9 mouse cellular contexts compared by ENCODE assay signal in genomic region chr17:45565103-45565502, GRCm38 (mm10). TPM values are rescaled to one million over a fixed set of nuclear protein-coding genes. Genes with fewer than 3 reads are reported as not detected.
DNase-seq lines count a peak whose midpoint lies in the region; ATAC-seq and TF ChIP-seq lines count a peak whose summit lies in the region.
"Had no signal": no experiment of that assay in that cellular context is flagged by ENCODE, and none has a peak within 500 bp of the region (broad histone marks: within the 10 kb centered on the region; RNA-seq: fewer than 3 reads in every experiment).

No protein-coding gene starts in this region.

- H3K9ac ChIP-seq in forebrain, embryonic 12.5 days, result peak overlapping the region; percentile 95
- H3K9ac ChIP-seq in limb, embryonic 15.5 days, result peak overlapping the region; percentile 87

- no peak for ATAC-seq in forebrain, embryonic 12.5 days (ENCODE audit: low FRiP score)
- ATAC-seq in limb, embryonic 15.5 days (ENCODE audit: insufficient number of reproducible peaks, low FRiP score, low TSS enrichment, low read depth), result no peak

- no peak overlapping the region for H3K27ac ChIP-seq in left cerebral cortex, adult 2 months
- 0 out of 2 replicates have a peak overlapping the region, but pooled peaks have one; percentile 92 for H3K27ac ChIP-seq in forebrain, embryonic 12.5 days
- peak overlapping the region; percentile 1; the same call in 1 of the 2 replicates for H3K27ac ChIP-seq in limb, embryonic 15.5 days

- H3K4me2 ChIP-seq in forebrain, embryonic 12.5 days, result peak overlapping the region; percentile 74
- peak overlapping the region; percentile 93 for H3K4me2 ChIP-seq in limb, embryonic 15.5 days

- intact Hi-C loops in left cerebral cortex, adult 2 months (cut with DNase I), result no loop called here
- intact Hi-C loops in gastrocnemius, postnatal 36 days (cut with DNase I), result no loop called here

- peaks cover 44% of the 10 kb centered on the region for H3K4me1 ChIP-seq in forebrain, embryonic 12.5 days
- H3K4me1 ChIP-seq in limb, embryonic 15.5 days, result peaks cover 36% of the 10 kb centered on the region

- H3K27me3 ChIP-seq in forebrain, embryonic 12.5 days, result no peaks in the 10 kb centered on the region
- H3K27me3 ChIP-seq in limb, embryonic 15.5 days, result no peaks in the 10 kb centered on the region
- H3K27me3 ChIP-seq in splenic B cell, adult 2 months (ENCODE audit: control insufficient read depth, insufficient read depth, low read length, poor library complexity, severe bottlenecking), result no peaks in the 10 kb centered on the region

- peak overlapping the region; percentile 94 for H3K4me3 ChIP-seq in left cerebral cortex, adult 2 months
- peak overlapping the region; percentile 83 for H3K4me3 ChIP-seq in forebrain, embryonic 12.5 days (replicated peaks)
- H3K4me3 ChIP-seq in limb, embryonic 15.5 days, result peak overlapping the region; percentile 94

- H3K36me3 ChIP-seq in forebrain, embryonic 12.5 days (replicated peaks), result peaks cover 48% of the 10 kb centered on the region
- H3K36me3 ChIP-seq in limb, embryonic 15.5 days, result peaks cover 45% of the 10 kb centered on the region
- peaks cover 20% of the 10 kb centered on the region for H3K36me3 ChIP-seq in splenic B cell, adult 2 months (ENCODE audit: control insufficient read depth, insufficient read depth, low read length, poor library complexity, severe bottlenecking)

- H3K9me3 ChIP-seq in forebrain, embryonic 12.5 days, result no peaks in the 10 kb centered on the region
- H3K9me3 ChIP-seq in limb, embryonic 15.5 days, result no peaks in the 10 kb centered on the region

- DNase-seq in left cerebral cortex, adult 2 months (ENCODE audit: extremely low spot score in 1 of 2, low spot score in 2 of 2), result no peak
- no peak for DNase-seq in left cerebral cortex, adult 9 months (ENCODE audit: low spot score in 2 of 2)
- peak; percentile 47 for DNase-seq in splenic B cell, adult 2 months (ENCODE audit: low read depth, low spot score)
- DNase-seq in spleen, postnatal 4 days (ENCODE audit: low spot score in 2 of 2), result no peak
- DNase-seq in gastrocnemius, postnatal 36 days, result no peak
- no peak for DNase-seq in kidney, postnatal 4 days
- DNase-seq: layer of hippocampus, adult 9-11 months had no signal

- no peak for TF ChIP-seq CTCF in left cerebral cortex, adult 2 months (IDR thresholded peaks at IDR 0.05)

- WGBS in forebrain, embryonic 12.5 days, result 93% methylated on average over 11 of the region's 11 CpGs
- 90% methylated on average over 11 of the region's 11 CpGs for WGBS in limb, embryonic 15.5 days

RNA-seq across cellular contexts. Expression of gene Slc35b2, which starts 1.4 kb away (rescaled TPM):
- 10 to 100 TPM; 21.5 to 26.3 TPM for total RNA-seq in left cerebral cortex, adult 2 months (2021)
- 91.0 and 91.7 TPM in 2 replicates for polyA plus RNA-seq in forebrain, embryonic 12.5 days (2016; fragmentation: Nextera tagmentation; extraction: Ambion mirVana)
- polyA plus RNA-seq in limb, embryonic 15.5 days (2015; fragmentation: Nextera tagmentation; extraction: Ambion mirVana), result 139 and 142 TPM in 2 replicates
- total RNA-seq in gastrocnemius, postnatal 36 days (2021), result 10 to 100 TPM; 17.3 to 21.4 TPM

RNA-seq across cellular contexts. Expression of gene Hsp90ab1, which starts 8.0 kb away (rescaled TPM):
- total RNA-seq in left cerebral cortex, adult 2 months (2021), result 1,000 to 10,000 TPM; 1,492 to 1,507 TPM
- polyA plus RNA-seq in forebrain, embryonic 12.5 days (2016; fragmentation: Nextera tagmentation; extraction: Ambion mirVana), result 1,580 and 1,603 TPM in 2 replicates
- polyA plus RNA-seq in limb, embryonic 15.5 days (2015; fragmentation: Nextera tagmentation; extraction: Ambion mirVana), result 1,467 and 1,497 TPM in 2 replicates
- total RNA-seq in gastrocnemius, postnatal 36 days (2021), result 100 to 1,000 TPM; 866 to 924 TPM

RNA-seq across cellular contexts. Expression of gene Nfkbie, which starts 9.6 kb away (rescaled TPM):
- 1 to 10 TPM; 2.3 to 2.4 TPM for total RNA-seq in left cerebral cortex, adult 2 months (2021)
- polyA plus RNA-seq in forebrain, embryonic 12.5 days (2016; fragmentation: Nextera tagmentation; extraction: Ambion mirVana), result 5.5 and 5.7 TPM in 2 replicates
- polyA plus RNA-seq in limb, embryonic 15.5 days (2015; fragmentation: Nextera tagmentation; extraction: Ambion mirVana), result 5.9 and 6.1 TPM in 2 replicates
- total RNA-seq in gastrocnemius, postnatal 36 days (2021), result under 1 TPM; 0.64 to 0.79 TPM

RNA-seq across cellular contexts. Expression of gene Tmem151b, which starts 15.6 kb away (rescaled TPM):
- total RNA-seq in left cerebral cortex, adult 2 months (2021), result 100 to 1,000 TPM; 132 to 133 TPM
- 8.5 and 13.4 TPM in 2 replicates for polyA plus RNA-seq in forebrain, embryonic 12.5 days (2016; fragmentation: Nextera tagmentation; extraction: Ambion mirVana)
- polyA plus RNA-seq in limb, embryonic 15.5 days (2015; fragmentation: Nextera tagmentation; extraction: Ambion mirVana), result 2.9 and 4.7 TPM in 2 replicates
- under 1 TPM in 1 of 2 experiments, not detected in 1; 0.13 TPM for total RNA-seq in gastrocnemius, postnatal 36 days (2021)

RNA-seq across cellular contexts. Expression of gene Slc29a1, which starts 34.3 kb away (rescaled TPM):
- 10 to 100 TPM; 19.7 to 23.6 TPM for total RNA-seq in left cerebral cortex, adult 2 months (2021)
- polyA plus RNA-seq in forebrain, embryonic 12.5 days (2016; fragmentation: Nextera tagmentation; extraction: Ambion mirVana), result 50.2 and 52.0 TPM in 2 replicates
- polyA plus RNA-seq in limb, embryonic 15.5 days (2015; fragmentation: Nextera tagmentation; extraction: Ambion mirVana), result 120 and 140 TPM in 2 replicates
- 10 to 100 TPM; 30.3 to 35.8 TPM for total RNA-seq in gastrocnemius, postnatal 36 days (2021)
